Mouse (Mus musculus): ENCODE data around the gene Prdm16.

The Prdm16 gene

DNA sequence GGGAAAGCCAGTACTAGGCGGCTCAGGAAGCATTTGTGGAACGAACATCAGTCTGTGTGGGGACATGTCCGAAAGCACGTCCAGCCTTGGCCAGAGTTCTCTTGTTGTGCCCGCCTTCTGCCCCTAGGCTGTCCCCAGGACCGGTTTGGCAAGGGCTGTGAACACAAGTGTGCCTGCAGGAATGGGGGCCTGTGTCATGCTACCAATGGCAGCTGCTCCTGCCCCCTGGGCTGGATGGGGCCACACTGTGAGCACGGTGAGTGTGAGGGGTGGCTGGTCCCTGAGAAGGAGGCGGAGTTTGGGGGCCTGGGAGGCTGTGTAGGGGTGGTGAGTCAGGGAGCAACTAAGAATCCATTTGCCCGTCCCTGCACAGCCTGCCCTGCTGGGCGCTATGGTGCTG lies 367.2 kb downstream of the Prdm16 start:
- DNase-seq (ENCODE audit: low spot score in 2 of 2) = no peak

GRCm38 (mm10) chr4:154267511-154267910 lies 369.2 kb downstream of the Prdm16 start:
- no peak for DNase-seq (ENCODE audit: low spot score in 2 of 2)

All from spleen, postnatal 36 days (tissue).